Mouse (Mus musculus) adipocyte (in vitro differentiated cells): ENCODE measurements around the gene Tdrd12.
"Not testable (repeated sequence)": the region's sequence is repeated elsewhere in the genome, so short reads cannot be mapped to it uniquely, and the experiment has no call there.

Source experiments
- DNase-seq: peaks from one replicate; pipeline ENCODE4 v3.0.0-alpha.2; 2016; ENCODE audit warnings: low spot score

The Tdrd12 gene

GRCm38 (mm10) chr7:35537562-35537961, at the start of gene Tdrd12:
TSS of gene Tdrd12 (minus strand) at chr7:35537745.
- no peak for DNase-seq

DNA sequence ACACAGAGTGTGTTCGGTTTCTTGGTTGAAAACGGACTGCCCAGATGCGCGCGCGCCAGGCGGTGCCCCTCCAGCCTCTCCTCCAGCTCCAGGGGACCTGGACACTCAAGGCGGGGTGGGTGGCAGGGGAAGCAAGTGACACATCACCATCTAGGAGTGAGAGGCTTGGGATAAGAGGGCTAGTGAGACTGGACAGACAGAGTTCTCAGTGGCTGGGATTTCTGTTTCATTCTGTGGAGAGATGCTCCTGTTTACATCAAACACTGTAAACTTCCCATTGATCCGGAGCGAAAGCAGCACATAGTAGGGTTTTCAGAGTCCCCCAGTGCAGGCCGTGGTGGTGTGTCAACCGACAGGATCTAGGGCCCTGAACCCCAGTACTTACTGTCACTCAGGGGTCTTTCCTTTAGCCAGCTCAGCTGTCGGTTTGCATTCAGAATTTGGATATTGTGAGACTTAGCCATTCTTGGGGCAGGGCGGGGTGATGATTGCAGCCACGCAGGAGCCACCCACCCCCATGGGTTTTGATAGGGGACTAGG, 49.4 kb upstream of the Tdrd12 start:
- no peak for DNase-seq

GRCm38 (mm10) chr7:35586055-35586905, 48.7 kb upstream of the Tdrd12 start, which contains the start of gene Ankrd27:
TSS of gene Ankrd27 (plus strand) at chr7:35586244.
- peak; percentile 95 for DNase-seq

- no peak for DNase-seq
Measured at GRCm38 (mm10) chr7:35585191-35586054, 47.9 kb upstream of the Tdrd12 start, which contains the start of gene Rgs9bp. TSS of gene Rgs9bp (minus strand) at chr7:35585582.

DNA sequence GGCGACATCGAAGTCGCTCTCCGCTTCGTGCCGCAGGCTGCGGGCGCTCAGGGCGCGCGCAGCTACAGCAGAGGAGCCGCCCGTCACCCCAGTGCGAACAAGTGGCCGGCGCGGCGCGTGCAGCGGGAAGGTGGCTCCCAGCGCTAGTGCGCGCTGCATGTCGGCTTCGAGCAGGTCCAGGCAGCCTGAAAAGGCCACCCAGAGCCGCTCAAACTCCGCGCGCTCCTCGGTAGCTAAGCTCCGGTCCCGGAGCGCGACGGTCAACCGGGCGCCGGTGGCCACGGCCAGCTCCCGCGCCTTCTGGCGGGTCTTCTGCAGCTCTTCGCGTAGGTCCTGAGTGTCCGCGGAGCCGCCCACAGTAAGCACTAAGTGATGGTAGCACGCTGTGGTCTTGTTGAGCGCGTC, 47.2 kb upstream of the Tdrd12 start:
- no peak for DNase-seq

DNA sequence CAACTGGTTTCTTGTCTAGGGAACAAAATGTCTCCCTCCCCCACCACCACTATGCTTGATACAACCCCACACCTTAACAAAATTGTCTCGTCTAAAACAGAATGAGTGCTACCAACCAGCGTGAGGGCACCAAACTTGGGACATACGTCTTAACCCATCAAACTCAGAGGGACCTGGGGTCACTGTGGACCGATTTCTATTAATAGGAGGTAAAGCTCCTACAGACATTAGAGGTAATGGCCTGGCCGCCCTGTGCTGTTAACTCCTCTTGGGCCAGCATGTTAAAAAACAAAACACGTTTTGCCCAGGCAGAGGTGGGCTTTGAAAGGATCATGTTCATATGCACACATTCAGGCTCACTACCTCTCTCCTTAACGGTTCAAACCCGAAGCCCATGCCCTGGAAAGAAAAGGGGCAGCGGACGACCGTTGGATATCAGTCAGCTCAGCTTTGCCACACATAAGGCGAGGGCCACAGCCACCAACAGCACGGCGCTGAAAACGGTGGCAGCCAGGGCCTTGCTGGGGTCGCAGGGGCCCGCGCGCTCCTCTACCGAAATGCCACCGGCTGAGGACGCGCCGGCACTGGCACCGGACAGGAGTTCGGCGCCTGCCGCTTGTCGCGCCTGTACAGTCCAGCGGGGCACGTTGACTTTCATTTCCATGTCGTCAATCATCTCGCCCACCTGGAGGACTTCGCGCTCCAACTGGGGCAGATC, 46.7 kb upstream of the Tdrd12 start:
- no peak for DNase-seq

- no peak for DNase-seq
Measured at GRCm38 (mm10) chr7:35583476-35584025, 46.0 kb upstream of the Tdrd12 start.

DNA sequence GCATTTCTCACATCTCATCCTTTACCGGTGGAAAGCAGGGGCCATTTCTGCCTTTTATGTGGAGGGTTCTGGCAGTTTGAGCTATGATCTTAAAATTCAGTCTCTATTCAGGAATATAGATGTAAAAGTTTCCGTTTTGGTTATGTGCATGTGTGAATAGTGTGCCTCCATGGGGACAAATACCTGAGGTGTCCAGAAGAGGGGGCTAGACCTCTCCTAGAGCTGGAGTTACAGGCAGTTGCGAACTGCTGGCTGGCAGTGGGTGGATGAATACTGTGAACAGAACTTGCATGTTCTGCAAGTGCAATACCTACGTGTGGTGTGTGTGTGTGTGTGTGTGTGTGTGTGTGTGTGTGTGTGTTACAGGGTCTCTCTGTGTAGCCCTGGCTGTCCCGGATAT, 45.2 kb upstream of the Tdrd12 start:
- no peak for DNase-seq

DNA sequence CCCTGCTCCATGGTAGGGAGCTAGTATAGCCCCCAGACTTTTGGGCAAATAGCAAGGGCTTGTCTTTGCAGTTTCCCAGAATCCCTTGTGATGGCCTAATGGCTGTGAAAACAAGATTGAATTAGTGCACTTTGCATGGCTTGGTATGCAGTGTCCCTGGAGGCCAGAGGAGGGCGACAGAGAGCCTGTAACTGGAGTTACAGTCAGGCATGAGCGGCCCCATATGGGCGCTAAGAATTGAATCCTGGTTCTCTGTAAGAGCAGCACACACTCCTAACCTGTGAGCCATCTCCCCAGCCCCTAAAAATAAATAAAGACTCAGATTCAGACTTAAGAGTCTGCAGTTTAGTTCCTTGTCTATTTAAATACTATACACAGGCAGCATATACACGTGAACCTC, 42.3 kb upstream of the Tdrd12 start:
- peak; percentile 17 for DNase-seq

DNA sequence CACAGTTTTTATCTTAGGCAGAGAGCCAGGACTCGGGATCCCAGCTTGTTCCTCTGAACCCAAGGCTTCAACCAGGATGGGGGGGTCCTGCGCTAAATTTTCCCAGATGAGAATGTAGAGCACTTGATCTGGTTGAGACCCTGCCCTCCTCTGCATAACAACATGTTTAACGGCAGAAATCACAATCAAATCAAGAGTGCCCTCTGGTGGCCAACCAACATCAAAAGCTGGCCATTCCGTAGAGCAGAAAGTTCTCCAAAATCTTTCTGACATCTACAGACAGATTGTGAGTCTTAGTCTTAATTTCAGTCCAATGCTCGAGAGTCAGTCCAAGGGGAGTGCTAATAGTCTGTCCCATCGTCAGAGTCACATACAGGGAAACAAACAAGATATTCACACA, 33.3 kb upstream of the Tdrd12 start:
- DNase-seq: not testable (repeated sequence)

GRCm38 (mm10) chr7:35569724-35570123, 32.2 kb upstream of the Tdrd12 start:
- not testable (repeated sequence) for DNase-seq

GRCm38 (mm10) chr7:35565965-35566364, 28.4 kb upstream of the Tdrd12 start:
- not testable (repeated sequence) for DNase-seq

GRCm38 (mm10) chr7:35564872-35565271, 27.3 kb upstream of the Tdrd12 start:
- not testable (repeated sequence) for DNase-seq

DNA sequence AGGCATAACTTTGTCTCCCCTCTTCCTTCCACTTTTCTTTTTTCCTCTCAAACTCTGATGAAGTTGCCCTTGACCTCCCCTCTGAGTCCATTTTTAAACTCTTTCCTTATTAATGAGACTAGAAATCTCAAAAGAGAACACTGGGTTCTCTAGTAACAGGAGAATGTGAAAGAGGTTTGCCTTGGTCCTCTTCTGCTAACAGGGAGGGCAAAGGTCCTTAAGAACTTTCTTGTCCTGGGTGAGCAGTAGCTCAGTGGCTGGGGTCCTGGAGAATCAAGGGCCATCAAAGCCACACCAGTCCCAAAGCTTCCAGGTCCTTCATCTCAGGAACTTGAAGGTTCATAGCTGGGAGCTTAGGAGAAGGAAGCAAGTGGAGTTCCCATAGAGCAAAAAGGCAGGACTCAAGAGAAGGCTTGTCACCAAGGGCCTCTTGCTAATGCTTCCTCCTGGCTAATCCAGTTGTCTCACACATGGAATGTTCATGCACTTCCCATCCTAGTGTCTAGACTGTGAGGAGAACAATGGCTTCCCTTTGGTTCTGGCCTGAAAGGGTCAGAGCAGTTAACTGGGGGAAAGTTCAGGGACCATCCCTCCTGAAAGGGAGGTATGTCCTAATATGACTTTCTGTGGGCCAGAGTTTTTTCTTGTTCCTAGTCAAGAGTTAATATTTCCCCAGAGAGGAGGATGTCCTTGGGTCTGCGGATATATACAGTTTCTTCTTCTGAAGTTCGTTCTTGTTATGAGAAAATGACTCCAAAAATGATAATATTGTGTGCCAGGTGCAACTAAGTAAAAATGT, 26.7 kb upstream of the Tdrd12 start:
- no peak for DNase-seq

- DNase-seq: no peak
Measured at GRCm38 (mm10) chr7:35563071-35563470, 25.5 kb upstream of the Tdrd12 start.

GRCm38 (mm10) chr7:35559838-35560237, 22.3 kb upstream of the Tdrd12 start:
- no peak for DNase-seq

GRCm38 (mm10) chr7:35558681-35559080, 21.1 kb upstream of the Tdrd12 start:
- DNase-seq: no peak

- DNase-seq: no peak
Measured at GRCm38 (mm10) chr7:35557577-35557976, 20.0 kb upstream of the Tdrd12 start.

DNA sequence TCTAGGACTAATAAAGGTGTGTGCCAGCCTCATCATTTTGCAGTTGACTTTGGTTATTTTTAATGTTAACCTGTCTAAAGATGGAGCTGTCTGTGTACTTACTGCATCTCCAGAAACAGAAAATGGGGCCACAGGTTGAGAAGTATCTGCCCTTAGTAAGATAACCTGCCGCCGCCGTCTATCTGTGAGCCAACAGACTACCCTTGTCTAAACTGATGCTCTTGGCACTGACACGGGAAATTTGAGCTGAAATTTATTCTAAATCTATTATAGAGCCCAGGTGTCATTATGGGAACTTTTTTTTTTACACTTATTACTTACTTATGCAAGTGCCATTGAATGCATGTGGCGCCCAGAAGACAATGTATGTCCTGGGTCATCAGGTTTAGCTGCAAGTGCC, 19.4 kb upstream of the Tdrd12 start:
- DNase-seq: no peak

DNA sequence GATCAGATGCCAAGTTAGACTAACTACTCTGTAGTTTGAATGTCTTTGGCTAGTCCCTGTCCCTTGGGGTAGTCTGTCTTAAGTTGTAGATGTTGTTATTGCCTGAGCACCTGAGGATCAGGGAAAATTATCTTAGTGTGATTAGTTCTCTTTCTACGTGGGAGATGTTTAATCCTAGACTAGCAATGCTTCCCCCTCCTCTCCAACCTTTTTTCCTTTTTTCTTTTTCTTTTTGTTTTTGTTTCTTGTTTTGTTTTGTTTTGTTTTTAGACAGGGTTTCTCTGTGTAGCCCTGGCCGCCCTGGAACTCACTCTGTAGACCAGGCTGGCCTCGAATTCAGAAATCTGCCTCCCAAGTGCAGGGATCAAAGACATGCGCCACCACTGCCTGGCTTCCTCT, 18.7 kb upstream of the Tdrd12 start, which contains the start of gene Nudt19:
Nudt19 (minus strand) TSS at position 100 of the 399 bp plus-strand sequence.
- DNase-seq: no peak
